Mouse (Mus musculus): ENCODE results near the gene Ccdc80. TPM values are rescaled to one million over a fixed set of nuclear protein-coding genes. Genes with fewer than 3 reads are reported as not detected.

Ccdc80 gene
- polyA plus RNA-seq, 1 experiment from 2014 or later = 104 TPM

GRCm38 (mm10) chr16:45088842-45089241 is 4.4 kb upstream of the Ccdc80 start:
- WGBS = 78% methylated on average over 1 of the region's 1 CpGs
- Histone ChIP-seq H3K36me3 (ENCODE audit: control insufficient read depth, insufficient read depth, low read length) (no peaks in the 10 kb centered on the region), H3K4me2 (ENCODE audit: low read depth, low read length) (no peak overlapping the region), H3K27ac (ENCODE audit: low read length) (no peak overlapping the region), H3K9ac (ENCODE audit: low read length) (no peak overlapping the region), H3K9me3 (replicated peaks; ENCODE audit: control insufficient read depth, low read length) (no peaks in the 10 kb centered on the region), H3K27me3 (ENCODE audit: control insufficient read depth, insufficient read depth, low read length) (no peaks in the 10 kb centered on the region), H3K4me1 (ENCODE audit: control insufficient read depth, insufficient read depth, low read length) (0 out of 2 replicates have a peak, but pooled peaks cover 6% of the 10 kb centered on the region), H3K4me3 (replicated peaks; ENCODE audit: low read length) (no peak overlapping the region)
- no peak for ATAC-seq (ENCODE audit: insufficient read depth, low FRiP score)

GRCm38 (mm10) chr16:45090005-45090404 is 3.2 kb upstream of the Ccdc80 start:
- H3K36me3 ChIP-seq (ENCODE audit: control insufficient read depth, insufficient read depth, low read length) = no peaks in the 10 kb centered on the region
- no peaks in the 10 kb centered on the region for H3K9me3 ChIP-seq (replicated peaks; ENCODE audit: control insufficient read depth, low read length)
- no peak overlapping the region for H3K4me3 ChIP-seq (replicated peaks; ENCODE audit: low read length)
- H3K4me2 ChIP-seq (ENCODE audit: low read depth, low read length) = peak overlapping the region; percentile 38; the same call in 1 of the 2 replicates
- no peak for ATAC-seq (ENCODE audit: insufficient read depth, low FRiP score)
- no peak overlapping the region for H3K27ac ChIP-seq (ENCODE audit: low read length)
- 0 out of 2 replicates have a peak, but pooled peaks cover 9% of the 10 kb centered on the region for H3K4me1 ChIP-seq (ENCODE audit: control insufficient read depth, insufficient read depth, low read length)
- H3K9ac ChIP-seq (ENCODE audit: low read length) = no peak overlapping the region
- H3K27me3 ChIP-seq (ENCODE audit: control insufficient read depth, insufficient read depth, low read length) = no peaks in the 10 kb centered on the region
- 9% methylated on average over 10 of the region's 10 CpGs for WGBS

- Histone ChIP-seq H3K9me3 (replicated peaks; ENCODE audit: control insufficient read depth, low read length) (no peaks in the 10 kb centered on the region), H3K36me3 (ENCODE audit: control insufficient read depth, insufficient read depth, low read length) (no peaks in the 10 kb centered on the region), H3K4me3 (replicated peaks; ENCODE audit: low read length) (peak overlapping the region; percentile 47), H3K27me3 (ENCODE audit: control insufficient read depth, insufficient read depth, low read length) (no peaks in the 10 kb centered on the region), H3K4me1 (ENCODE audit: control insufficient read depth, insufficient read depth, low read length) (peaks cover 18% of the 10 kb centered on the region; the same call in 1 of the 2 replicates), H3K9ac (ENCODE audit: low read length) (peak overlapping the region; percentile 71), H3K27ac (ENCODE audit: low read length) (peak overlapping the region; percentile 83), H3K4me2 (ENCODE audit: low read depth, low read length) (peak overlapping the region; percentile 55)
- WGBS = 2% methylated on average over 9 of the region's 9 CpGs
- peak; percentile 25; the same call in 1 of the 2 replicates for ATAC-seq (ENCODE audit: insufficient read depth, low FRiP score)
Measured at GRCm38 (mm10) chr16:45094136-45094756, 1.0 kb downstream of the Ccdc80 start.

GRCm38 (mm10) chr16:45095030-45095429 is 1.8 kb downstream of the Ccdc80 start:
- peak overlapping the region; percentile 71 for H3K9ac ChIP-seq (ENCODE audit: low read length)
- peak overlapping the region; percentile 55 for H3K4me2 ChIP-seq (ENCODE audit: low read depth, low read length)
- no peak for ATAC-seq (ENCODE audit: insufficient read depth, low FRiP score)
- no peaks in the 10 kb centered on the region for H3K27me3 ChIP-seq (ENCODE audit: control insufficient read depth, insufficient read depth, low read length)
- no peak overlapping the region for H3K27ac ChIP-seq (ENCODE audit: low read length)
- H3K4me3 ChIP-seq (replicated peaks; ENCODE audit: low read length) = peak overlapping the region; percentile 47
- H3K4me1 ChIP-seq (ENCODE audit: control insufficient read depth, insufficient read depth, low read length) = peaks cover 18% of the 10 kb centered on the region; the same call in 1 of the 2 replicates
- H3K36me3 ChIP-seq (ENCODE audit: control insufficient read depth, insufficient read depth, low read length) = no peaks in the 10 kb centered on the region
- H3K9me3 ChIP-seq (replicated peaks; ENCODE audit: control insufficient read depth, low read length) = no peaks in the 10 kb centered on the region
- 81% methylated on average over 13 of the region's 13 CpGs for WGBS

- WGBS = 88% methylated on average over 26 of the region's 26 CpGs
- Histone ChIP-seq H3K4me2 (ENCODE audit: low read depth, low read length) (peak overlapping the region; percentile 55), H3K4me1 (ENCODE audit: control insufficient read depth, insufficient read depth, low read length) (peaks cover 18% of the 10 kb centered on the region; the same call in 1 of the 2 replicates), H3K27me3 (ENCODE audit: control insufficient read depth, insufficient read depth, low read length) (no peaks in the 10 kb centered on the region), H3K27ac (ENCODE audit: low read length) (no peak overlapping the region), H3K9ac (ENCODE audit: low read length) (no peak overlapping the region), H3K4me3 (replicated peaks; ENCODE audit: low read length) (peak overlapping the region; percentile 14), H3K36me3 (ENCODE audit: control insufficient read depth, insufficient read depth, low read length) (no peaks in the 10 kb centered on the region), H3K9me3 (replicated peaks; ENCODE audit: control insufficient read depth, low read length) (no peaks in the 10 kb centered on the region)
- ATAC-seq (ENCODE audit: insufficient read depth, low FRiP score) = no peak; the same call in 1 of the 2 replicates
Measured at GRCm38 (mm10) chr16:45095561-45096482, 2.6 kb downstream of the Ccdc80 start.

- H3K27me3 ChIP-seq (ENCODE audit: control insufficient read depth, insufficient read depth, low read length) = no peaks in the 10 kb centered on the region
- no peak for ATAC-seq (ENCODE audit: insufficient read depth, low FRiP score)
- WGBS = 78% methylated on average over 2 of the region's 2 CpGs
- no peaks in the 10 kb centered on the region for H3K36me3 ChIP-seq (ENCODE audit: control insufficient read depth, insufficient read depth, low read length)
- H3K4me3 ChIP-seq (replicated peaks; ENCODE audit: low read length) = peak overlapping the region; percentile 18; the same call in 1 of the 2 replicates
- no peak overlapping the region for H3K27ac ChIP-seq (ENCODE audit: low read length)
- peak overlapping the region; percentile 55 for H3K4me2 ChIP-seq (ENCODE audit: low read depth, low read length)
- H3K4me1 ChIP-seq (ENCODE audit: control insufficient read depth, insufficient read depth, low read length) = peaks cover 20% of the 10 kb centered on the region; the same call in 1 of the 2 replicates
- H3K9me3 ChIP-seq (replicated peaks; ENCODE audit: control insufficient read depth, low read length) = no peaks in the 10 kb centered on the region
- H3K9ac ChIP-seq (ENCODE audit: low read length) = no peak overlapping the region
Measured at GRCm38 (mm10) chr16:45097467-45097866, 4.3 kb downstream of the Ccdc80 start.

GRCm38 (mm10) chr16:45098186-45098885 is 5.1 kb downstream of the Ccdc80 start:
- ATAC-seq (ENCODE audit: insufficient read depth, low FRiP score) = peak; percentile 11; the same call in 1 of the 2 replicates
- no peak overlapping the region for H3K9ac ChIP-seq (ENCODE audit: low read length)

GRCm38 (mm10) chr16:45098886-45099210 is 5.6 kb downstream of the Ccdc80 start:
- Histone ChIP-seq H3K36me3 (ENCODE audit: control insufficient read depth, insufficient read depth, low read length) (no peaks in the 10 kb centered on the region), H3K4me3 (replicated peaks; ENCODE audit: low read length) (peak overlapping the region; percentile 30), H3K4me1 (ENCODE audit: control insufficient read depth, insufficient read depth, low read length) (peaks cover 13% of the 10 kb centered on the region; the same call in 1 of the 2 replicates), H3K4me2 (ENCODE audit: low read depth, low read length) (peak overlapping the region; percentile 55), H3K27me3 (ENCODE audit: control insufficient read depth, insufficient read depth, low read length) (no peaks in the 10 kb centered on the region), H3K9ac (ENCODE audit: low read length) (no peak overlapping the region), H3K9me3 (replicated peaks; ENCODE audit: control insufficient read depth, low read length) (no peaks in the 10 kb centered on the region), H3K27ac (ENCODE audit: low read length) (peak overlapping the region; percentile 62; the same call in 1 of the 2 replicates)
- 48% methylated on average over 6 of the region's 6 CpGs for WGBS
- peak; percentile 28; the same call in 1 of the 2 replicates for ATAC-seq (ENCODE audit: insufficient read depth, low FRiP score)

More at GRCm38 (mm10) chr16:45098186-45098885, 5.1 kb downstream of the Ccdc80 start:
- Histone ChIP-seq H3K27ac (ENCODE audit: low read length) (peak overlapping the region; percentile 62), H3K4me2 (ENCODE audit: low read depth, low read length) (peak overlapping the region; percentile 55), H3K4me3 (replicated peaks; ENCODE audit: low read length) (peak overlapping the region; percentile 30), H3K36me3 (ENCODE audit: control insufficient read depth, insufficient read depth, low read length) (no peaks in the 10 kb centered on the region), H3K4me1 (ENCODE audit: control insufficient read depth, insufficient read depth, low read length) (peaks cover 17% of the 10 kb centered on the region; the same call in 1 of the 2 replicates), H3K9me3 (replicated peaks; ENCODE audit: control insufficient read depth, low read length) (no peaks in the 10 kb centered on the region), H3K27me3 (ENCODE audit: control insufficient read depth, insufficient read depth, low read length) (no peaks in the 10 kb centered on the region)
- WGBS = 44% methylated on average over 10 of the region's 10 CpGs

All from stomach, embryonic 16.5 days (tissue).